Mouse (Mus musculus) left cerebral cortex, postnatal 10 days (tissue): ENCODE measurements around the gene Bbs5. TPM values are rescaled to one million over a fixed set of nuclear protein-coding genes. Genes with fewer than 3 reads are reported as not detected.

Experiments used
- DNase-seq, 2 experiments: peaks; one replicate each; pipeline ENCODE4 v3.0.0; 2021 to 2022; ENCODE audit warnings: low spot score in 2 of 2, mixed read lengths in 1 of 2; ENCODE audit errors: extremely low spot score in 1 of 2
- intact Hi-C: fragments of 180-260 bp; cut with DNase I; formaldehyde crosslinking; loops from one replicate; pipeline ENCODE4 v1.15.1; 2025
- total RNA-seq, 2 experiments: library from RNA; stranded (reverse); gene quantifications; 2 replicates each; pipeline ENCODE4 v1.2.3; 2021

Gene Bbs5
- total RNA-seq, 2 experiments from 2014 or later: 29.2 to 29.6 TPM

GRCm38 (mm10) chr2:69714126-69714525 is 67.2 kb downstream of the Bbs5 start:
- intact Hi-C loops: no loop called here
- DNase-seq: no peak

GRCm38 (mm10) chr2:69716483-69716882 is 69.5 kb downstream of the Bbs5 start:
- no peak for DNase-seq
- intact Hi-C loops: no loop called here

Other genes starting within 250 kb of the Bbs5 start
- gene Lrp2, start 61.1 kb upstream of the Bbs5 start, total RNA-seq: under 1 TPM; 0.12 to 0.15 TPM
- 1 to 10 TPM; 1.7 TPM for gene Klhl41, start 22.9 kb downstream of the Bbs5 start, total RNA-seq
- 10 to 100 TPM; 20.6 to 21.6 TPM for gene Fastkd1, start 66.3 kb downstream of the Bbs5 start, total RNA-seq
- 10 to 100 TPM; 55.4 to 59.5 TPM for gene Ppig, start 75.4 kb downstream of the Bbs5 start, total RNA-seq
- gene Ccdc173, start 142.4 kb downstream of the Bbs5 start, total RNA-seq: 1 to 10 TPM; 2.4 to 2.5 TPM
- 10 to 100 TPM; 15.8 to 19.0 TPM for gene Phospho2, start 142.5 kb downstream of the Bbs5 start, total RNA-seq
- gene Klhl23, start 174.8 kb downstream of the Bbs5 start, total RNA-seq: 100 to 1,000 TPM; 130 to 143 TPM
- gene Ssb, start 214.4 kb downstream of the Bbs5 start, total RNA-seq: 100 to 1,000 TPM; 138 to 143 TPM
- gene Mettl5, start 238.4 kb downstream of the Bbs5 start, total RNA-seq: 10 to 100 TPM; 12.3 to 14.8 TPM